Mouse (Mus musculus) left cerebral cortex, postnatal 4 days (tissue): ENCODE measurements around the gene Zfp110. TPM values are rescaled to one million over a fixed set of nuclear protein-coding genes. Genes with fewer than 3 reads are reported as not detected.
A peak's percentile ranks its signal among the peaks of the same experiment; 100 is the strongest.
"Not testable (repeated sequence)": the region's sequence is repeated elsewhere in the genome, so short reads cannot be mapped to it uniquely, and the experiment has no call there.

ENCODE experiments used
- DNase-seq: peaks from one replicate; pipeline ENCODE4 v3.0.0-alpha.2; 2022
- intact Hi-C: fragments of 180-260 bp; cut with DNase I; formaldehyde crosslinking; loops from one replicate; pipeline ENCODE4 v1.15.1; 2025
- total RNA-seq, 2 experiments: library from RNA; stranded (reverse); gene quantifications; 2 replicates each; pipeline ENCODE4 v1.2.3; 2021

Gene Zfp110
- 10 to 100 TPM; 20.7 to 22.7 TPM for total RNA-seq

- intact Hi-C loops, result loop anchor here (2.0 kb wide), 1 partner anchor 32 kb away; the partner anchor contains the start of gene Zscan18
- peak; percentile 88 for DNase-seq
Measured at GRCm38 (mm10) chr7:12834162-12835120, at the start of gene Zfp110. Gene Zfp110, plus strand, starts transcription at chr7:12834761.

- no peak for DNase-seq
- intact Hi-C loops, result no loop called here
Measured at GRCm38 (mm10) chr7:12787333-12787732, 47.2 kb upstream of the Zfp110 start.

GRCm38 (mm10) chr7:12788025-12788424 lies 46.5 kb upstream of the Zfp110 start:
- intact Hi-C loops, result no loop called here
- peak; percentile 31 for DNase-seq

GRCm38 (mm10) chr7:12792624-12793023 lies 41.9 kb upstream of the Zfp110 start:
- DNase-seq, intact Hi-C loops: not testable (repeated sequence)

- no peak for DNase-seq
- intact Hi-C loops, result no loop called here
Measured at GRCm38 (mm10) chr7:12797971-12798370, 36.6 kb upstream of the Zfp110 start.

- DNase-seq, result no peak
- intact Hi-C loops, result no loop called here
Measured at GRCm38 (mm10) chr7:12799554-12799953, 35.0 kb upstream of the Zfp110 start.

GRCm38 (mm10) chr7:12802866-12803726 lies 31.5 kb upstream of the Zfp110 start, which contains the start of gene Zscan18:
Gene Zscan18, minus strand, starts transcription at chr7:12803635.
- peak; percentile 82 for DNase-seq
- intact Hi-C loops, result loop anchor here (2.0 kb wide), 1 partner anchor 32 kb away; the partner anchor contains the start of gene Zfp110

GRCm38 (mm10) chr7:12803727-12804071 lies 30.9 kb upstream of the Zfp110 start:
- no peak for DNase-seq
- intact Hi-C loops, result loop anchor here (2.0 kb wide), 1 partner anchor 31 kb away; the partner anchor contains the start of gene Zfp110

GRCm38 (mm10) chr7:12815566-12815965 lies 19.0 kb upstream of the Zfp110 start:
- intact Hi-C loops, result no loop called here
- no peak for DNase-seq

- intact Hi-C loops, result no loop called here
- peak; percentile 94 for DNase-seq
Measured at GRCm38 (mm10) chr7:12818521-12819295, 15.9 kb upstream of the Zfp110 start, which contains the start of gene Zfp329. Gene Zfp329, minus strand, starts transcription at chr7:12818858.

GRCm38 (mm10) chr7:12835193-12835671 lies 671 bp downstream of the Zfp110 start:
- DNase-seq, result peak; percentile 13

GRCm38 (mm10) chr7:12835779-12836178 lies 1.2 kb downstream of the Zfp110 start:
- no peak for DNase-seq
- intact Hi-C loops, result loop anchor here (2.0 kb wide), 1 partner anchor 33 kb away; the partner anchor contains the start of gene Zscan18

More at GRCm38 (mm10) chr7:12835193-12835671, 671 bp downstream of the Zfp110 start:
- intact Hi-C loops, result loop anchor here (2.0 kb wide), 1 partner anchor 32 kb away; the partner anchor contains the start of gene Zscan18

GRCm38 (mm10) chr7:12874301-12874700 lies 39.7 kb downstream of the Zfp110 start:
- intact Hi-C loops, result no loop called here
- no peak for DNase-seq

- intact Hi-C loops, result no loop called here
- no peak for DNase-seq
Measured at GRCm38 (mm10) chr7:12880036-12880435, 45.5 kb downstream of the Zfp110 start.

GRCm38 (mm10) chr7:12880497-12880896 lies 45.9 kb downstream of the Zfp110 start:
- intact Hi-C loops, DNase-seq: not testable (repeated sequence)

- intact Hi-C loops, result no loop called here
- DNase-seq, result peak; percentile 97
Measured at GRCm38 (mm10) chr7:12880911-12881660, 46.5 kb downstream of the Zfp110 start, which contains the start of gene Zfp128. Gene Zfp128, plus strand, starts transcription at chr7:12881177.

- intact Hi-C loops, result no loop called here
- no peak for DNase-seq
Measured at GRCm38 (mm10) chr7:12886563-12887266, 52.2 kb downstream of the Zfp110 start.

- intact Hi-C loops, result no loop called here
- no peak for DNase-seq
Measured at GRCm38 (mm10) chr7:12887585-12887984, 53.0 kb downstream of the Zfp110 start.
